Comparison of ENCODE assay signal across 24 mouse cellular contexts in the genomic region with DNA sequence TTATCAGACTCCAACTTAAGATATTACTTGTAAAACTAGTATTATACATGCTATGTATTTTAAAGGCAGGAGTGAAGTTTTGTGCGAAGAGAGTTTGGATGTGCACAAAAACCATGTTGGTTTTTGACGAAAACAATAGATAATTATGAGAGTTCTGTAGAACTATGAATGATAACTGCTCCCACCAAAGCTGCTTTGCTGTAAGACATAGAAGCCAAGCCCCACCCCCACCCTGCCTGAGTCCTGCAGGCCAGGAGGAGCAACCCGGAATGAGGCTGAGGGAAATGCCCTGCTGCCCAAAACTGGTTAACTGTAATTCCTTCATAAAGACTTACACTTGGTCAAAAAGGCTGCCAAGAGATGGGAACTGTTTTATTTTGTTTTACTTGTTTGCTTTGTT.
DNase-seq lines count a peak whose midpoint lies in the region; ATAC-seq and TF ChIP-seq lines count a peak whose summit lies in the region.
"Had no signal": no experiment of that assay in that cellular context is flagged by ENCODE, and none has a peak within 500 bp of the region (broad histone marks: within the 10 kb centered on the region; RNA-seq: fewer than 3 reads in every experiment).

No protein-coding gene starts in this region.

- TF ChIP-seq CTCF in liver, postnatal 0 days (IDR thresholded peaks at IDR 0.05; ENCODE audit: low read depth): no peak
- TF ChIP-seq CTCF in ES-Bruce4 (IDR thresholded peaks at IDR 0.05; ENCODE audit: low read depth, low read length): no peak

- H3K36me3 ChIP-seq in forebrain, embryonic 11.5 days (ENCODE audit: control insufficient read depth, insufficient read depth, low read length): no peaks in the 10 kb centered on the region
- H3K36me3 ChIP-seq in forebrain, embryonic 15.5 days: no peaks in the 10 kb centered on the region
- no peaks in the 10 kb centered on the region for H3K36me3 ChIP-seq in liver, embryonic 11.5 days (ENCODE audit: control insufficient read depth, insufficient read depth, low read length)
- no peaks in the 10 kb centered on the region for H3K36me3 ChIP-seq in liver, postnatal 0 days (replicated peaks; ENCODE audit: insufficient read depth, low read length)
- H3K36me3 ChIP-seq in ES-Bruce4 (ENCODE audit: control insufficient read depth, insufficient read depth, low read length, poor library complexity, severe bottlenecking): no peaks in the 10 kb centered on the region
- no peaks in the 10 kb centered on the region for H3K36me3 ChIP-seq in embryonic facial prominence, embryonic 10.5 days (replicated peaks)
- H3K36me3 ChIP-seq: forebrain, embryonic 10.5 days; heart, embryonic 12.5 days; heart, embryonic 15.5 days; hindbrain, embryonic 15.5 days; intestine, embryonic 15.5 days had no signal

- H3K9ac ChIP-seq in forebrain, embryonic 11.5 days (ENCODE audit: low read length): no peak overlapping the region
- H3K9ac ChIP-seq in forebrain, embryonic 15.5 days (replicated peaks): no peak overlapping the region
- no peak overlapping the region for H3K9ac ChIP-seq in liver, embryonic 11.5 days (ENCODE audit: low read depth, low read length)
- no peak overlapping the region for H3K9ac ChIP-seq in liver, postnatal 0 days (replicated peaks)
- no peak overlapping the region for H3K9ac ChIP-seq in ES-Bruce4 (ENCODE audit: low read depth, poor library complexity, severe bottlenecking)
- H3K9ac ChIP-seq: heart, embryonic 12.5 days; heart, embryonic 15.5 days; hindbrain, embryonic 15.5 days; intestine, embryonic 15.5 days had no signal

- peaks cover 7% of the 10 kb centered on the region for H3K27me3 ChIP-seq in forebrain, embryonic 11.5 days (ENCODE audit: control insufficient read depth, insufficient read depth, low read length)
- no peaks in the 10 kb centered on the region for H3K27me3 ChIP-seq in forebrain, embryonic 15.5 days
- H3K27me3 ChIP-seq in liver, embryonic 11.5 days (replicated peaks; ENCODE audit: control insufficient read depth, insufficient read depth, low read length): peaks cover 6% of the 10 kb centered on the region; the same call in 1 of the 2 replicates
- H3K27me3 ChIP-seq in liver, postnatal 0 days (ENCODE audit: insufficient read depth, low read length): no peaks in the 10 kb centered on the region; the same call in 1 of the 2 replicates
- H3K27me3 ChIP-seq in ES-Bruce4 (ENCODE audit: control insufficient read depth, insufficient read depth, low read length, poor library complexity, severe bottlenecking): no peaks in the 10 kb centered on the region
- peaks cover 55% of the 10 kb centered on the region for H3K27me3 ChIP-seq in embryonic facial prominence, embryonic 10.5 days (replicated peaks; ENCODE audit: low read depth, poor library complexity, severe bottlenecking)
- H3K27me3 ChIP-seq: CH12.LX; heart, embryonic 12.5 days; heart, embryonic 15.5 days; hindbrain, embryonic 15.5 days; intestine, embryonic 15.5 days had no signal

- H3K4me3 ChIP-seq in forebrain, embryonic 11.5 days (ENCODE audit: low read depth, low read length): no peak overlapping the region
- no peak overlapping the region for H3K4me3 ChIP-seq in forebrain, embryonic 15.5 days
- no peak overlapping the region for H3K4me3 ChIP-seq in liver, embryonic 11.5 days (ENCODE audit: low read depth, low read length)
- H3K4me3 ChIP-seq in liver, postnatal 0 days (ENCODE audit: low read depth, low read length): no peak overlapping the region
- H3K4me3 ChIP-seq in ES-Bruce4 (ENCODE audit: low read depth, low read length): no peak overlapping the region
- no peak overlapping the region for H3K4me3 ChIP-seq in embryonic facial prominence, embryonic 10.5 days
- H3K4me3 ChIP-seq: forebrain, embryonic 10.5 days; heart, embryonic 12.5 days; heart, embryonic 15.5 days; hindbrain, embryonic 15.5 days; intestine, embryonic 15.5 days had no signal

- no peak for TF ChIP-seq EP300 in liver, postnatal 0 days (IDR thresholded peaks at IDR 0.05; ENCODE audit: low read depth)
- 0 out of 2 replicates have a peak, but pooled peaks have one; percentile 10 for TF ChIP-seq EP300 in ES-Bruce4 (IDR thresholded peaks at IDR 0.05; ENCODE audit: insufficient read depth, low read depth, low read length)

- H3K9me3 ChIP-seq in forebrain, embryonic 11.5 days (ENCODE audit: control insufficient read depth, low read length): no peaks in the 10 kb centered on the region
- no peaks in the 10 kb centered on the region for H3K9me3 ChIP-seq in forebrain, embryonic 15.5 days
- H3K9me3 ChIP-seq in liver, embryonic 11.5 days (ENCODE audit: control insufficient read depth, low read length): no peaks in the 10 kb centered on the region
- no peaks in the 10 kb centered on the region for H3K9me3 ChIP-seq in liver, postnatal 0 days (ENCODE audit: low read length)
- H3K9me3 ChIP-seq in ES-Bruce4 (replicated peaks; ENCODE audit: control insufficient read depth, insufficient read depth, low read length, poor library complexity, severe bottlenecking): no peaks in the 10 kb centered on the region
- H3K9me3 ChIP-seq in embryonic facial prominence, embryonic 10.5 days: no peaks in the 10 kb centered on the region
- H3K9me3 ChIP-seq: forebrain, embryonic 10.5 days; heart, embryonic 12.5 days; heart, embryonic 15.5 days; hindbrain, embryonic 15.5 days; intestine, embryonic 15.5 days had no signal

- H3K4me2 ChIP-seq in forebrain, embryonic 11.5 days (ENCODE audit: low read depth, low read length, severe bottlenecking): no peak overlapping the region
- H3K4me2 ChIP-seq in forebrain, embryonic 15.5 days (replicated peaks): no peak overlapping the region
- no peak overlapping the region for H3K4me2 ChIP-seq in liver, embryonic 11.5 days
- H3K4me2 ChIP-seq in liver, postnatal 0 days (ENCODE audit: low read depth, low read length): no peak overlapping the region
- H3K4me2 ChIP-seq: heart, embryonic 12.5 days; heart, embryonic 15.5 days; intestine, embryonic 15.5 days had no signal

- H3K27ac ChIP-seq in forebrain, embryonic 11.5 days (ENCODE audit: low read depth, low read length): no peak overlapping the region
- no peak overlapping the region for H3K27ac ChIP-seq in forebrain, embryonic 15.5 days (replicated peaks)
- no peak overlapping the region for H3K27ac ChIP-seq in liver, embryonic 11.5 days (ENCODE audit: low read depth, low read length)
- H3K27ac ChIP-seq in liver, postnatal 0 days (ENCODE audit: low read depth): no peak overlapping the region
- H3K27ac ChIP-seq in ES-Bruce4 (ENCODE audit: insufficient read depth, low read length): no peak overlapping the region
- H3K27ac ChIP-seq in embryonic facial prominence, embryonic 10.5 days (replicated peaks): no peak overlapping the region
- H3K27ac ChIP-seq: heart, embryonic 15.5 days; intestine, embryonic 15.5 days had no signal

- peaks cover 30% of the 10 kb centered on the region for H3K4me1 ChIP-seq in forebrain, embryonic 11.5 days (replicated peaks; ENCODE audit: control insufficient read depth, insufficient read depth, low read length)
- peaks cover 49% of the 10 kb centered on the region for H3K4me1 ChIP-seq in forebrain, embryonic 15.5 days
- peaks cover 9% of the 10 kb centered on the region for H3K4me1 ChIP-seq in liver, embryonic 11.5 days (replicated peaks; ENCODE audit: control insufficient read depth, insufficient read depth, low read length)
- peaks cover 4% of the 10 kb centered on the region; the same call in 1 of the 2 replicates for H3K4me1 ChIP-seq in liver, postnatal 0 days (ENCODE audit: insufficient read depth)
- H3K4me1 ChIP-seq in ES-Bruce4 (ENCODE audit: control insufficient read depth, insufficient read depth, low read length): peaks cover 11% of the 10 kb centered on the region
- peaks cover 63% of the 10 kb centered on the region for H3K4me1 ChIP-seq in embryonic facial prominence, embryonic 10.5 days

- peak; percentile 56 for DNase-seq in forebrain, embryonic 11.5 days (ENCODE audit: low spot score)
- DNase-seq in liver, embryonic 11.5 days (ENCODE audit: low spot score): peak; percentile 18
- DNase-seq in liver, postnatal 0 days: no peak
- DNase-seq in embryonic facial prominence, embryonic 10.5 days (ENCODE audit: low spot score): peak; percentile 34
- no peak for DNase-seq in thymus, postnatal 36 days
- DNase-seq in lung, postnatal 25 days (ENCODE audit: low spot score): no peak
- DNase-seq: adrenal gland, adult 2 months; adrenal gland, postnatal 14 days; B cell, adult 2 months; cerebellum, adult 11-12 months; cerebellum, adult 9-10 months; cerebellum, postnatal 14 days; gastrocnemius, postnatal 25 days; heart, adult 18-20 months; heart, postnatal 10 days; heart, postnatal 36 days had no signal

- no peak for TF ChIP-seq POLR2A in ES-Bruce4 (IDR thresholded peaks at IDR 0.05; ENCODE audit: insufficient read depth, low read length)

- WGBS in forebrain, embryonic 11.5 days: 44% methylated on average over 3 of the region's 3 CpGs
- WGBS in forebrain, embryonic 15.5 days: 49% methylated on average over 3 of the region's 3 CpGs
- WGBS in liver, embryonic 11.5 days: 65% methylated on average over 3 of the region's 3 CpGs
- 68% methylated on average over 3 of the region's 3 CpGs for WGBS in liver, postnatal 0 days (ENCODE audit: insufficient replicate concordance)
- 49% methylated on average over 3 of the region's 3 CpGs for WGBS in embryonic facial prominence, embryonic 10.5 days

- no peak for ATAC-seq in forebrain, embryonic 11.5 days (replicated peaks; ENCODE audit: low FRiP score)
- no peak for ATAC-seq in forebrain, embryonic 15.5 days (replicated peaks)
- no peak for ATAC-seq in liver, embryonic 11.5 days (replicated peaks; ENCODE audit: low FRiP score)
- ATAC-seq in liver, postnatal 0 days: no peak
- ATAC-seq: intestine, embryonic 15.5 days had no signal

Comparison
In these comparisons a context has a peak if more than half of its experiments do, and no peak if none do; other contexts are left out.
1. DNase-seq: peak in forebrain, embryonic 11.5 days (single experiment), liver, embryonic 11.5 days (single experiment) and embryonic facial prominence, embryonic 10.5 days (single experiment); none in liver, postnatal 0 days (single experiment), thymus, postnatal 36 days (0 of 2) and lung, postnatal 25 days (single experiment).